Mouse (Mus musculus) embryo, embryonic 10 days (tissue): ENCODE measurements around the gene Siglecf.
"Not testable (repeated sequence)": the region's sequence is repeated elsewhere in the genome, so short reads cannot be mapped to it uniquely, and the experiment has no call there.

Experiments used
- DNase-seq: peaks from one replicate; pipeline ENCODE4 v3.0.0-alpha.2; 2015; ENCODE audit warnings: low spot score

Siglecf gene

GRCm38 (mm10) chr7:43351154-43351553 is at the start of gene Siglecf:
Siglecf (plus strand) TSS chr7:43351341.
- DNase-seq: no peak

- no peak for DNase-seq
These were observed 45.9 kb upstream of the Siglecf start for GRCm38 (mm10) chr7:43305235-43305634.

GRCm38 (mm10) chr7:43309069-43309468 is 42.1 kb upstream of the Siglecf start:
- no peak for DNase-seq

- no peak for DNase-seq
These were observed 39.5 kb upstream of the Siglecf start for GRCm38 (mm10) chr7:43311632-43312031.

GRCm38 (mm10) chr7:43312386-43313012 is 38.6 kb upstream of the Siglecf start:
- DNase-seq: peak; percentile 33

- peak; percentile 96 for DNase-seq
These were observed 38.1 kb upstream of the Siglecf start, which contains the start of gene Zfp715 for GRCm38 (mm10) chr7:43313013-43313428. Zfp715 (minus strand) TSS chr7:43313294.

GRCm38 (mm10) chr7:43326223-43326780 is 24.8 kb upstream of the Siglecf start:
- no peak for DNase-seq

GRCm38 (mm10) chr7:43328101-43328500 is 23.0 kb upstream of the Siglecf start:
- no peak for DNase-seq

GRCm38 (mm10) chr7:43333203-43333602 is 17.9 kb upstream of the Siglecf start:
- DNase-seq: no peak

- no peak for DNase-seq
These were observed 17.2 kb upstream of the Siglecf start for GRCm38 (mm10) chr7:43333899-43334298.

- no peak for DNase-seq
These were observed 10.4 kb upstream of the Siglecf start for GRCm38 (mm10) chr7:43340771-43341170.

GRCm38 (mm10) chr7:43343191-43343590 is 8.0 kb upstream of the Siglecf start:
- DNase-seq: no peak

- no peak for DNase-seq
These were observed 7.1 kb upstream of the Siglecf start for GRCm38 (mm10) chr7:43344020-43344419.

- no peak for DNase-seq
These were observed 6.7 kb upstream of the Siglecf start for GRCm38 (mm10) chr7:43344491-43344890.

- DNase-seq: no peak
These were observed 5.0 kb upstream of the Siglecf start for GRCm38 (mm10) chr7:43346148-43346547.

- no peak for DNase-seq
These were observed 4.6 kb upstream of the Siglecf start for GRCm38 (mm10) chr7:43346571-43346970.

GRCm38 (mm10) chr7:43349623-43350022 is 1.5 kb upstream of the Siglecf start:
- DNase-seq: not testable (repeated sequence)

GRCm38 (mm10) chr7:43353118-43353517 is 2.0 kb downstream of the Siglecf start:
- DNase-seq: no peak

- no peak for DNase-seq
These were observed 2.6 kb downstream of the Siglecf start for GRCm38 (mm10) chr7:43353758-43354157.

- DNase-seq: peak; percentile 6
These were observed 4.0 kb downstream of the Siglecf start for GRCm38 (mm10) chr7:43354893-43355835.

GRCm38 (mm10) chr7:43358556-43358955 is 7.4 kb downstream of the Siglecf start:
- no peak for DNase-seq

GRCm38 (mm10) chr7:43361442-43361841 is 10.3 kb downstream of the Siglecf start:
- DNase-seq: no peak

- DNase-seq: no peak
These were observed 10.9 kb downstream of the Siglecf start for GRCm38 (mm10) chr7:43362021-43362420.
